Mouse (Mus musculus) lung, embryonic 14.5 days (tissue): ENCODE measurements around the gene Babam1. TPM values are rescaled to one million over a fixed set of nuclear protein-coding genes. Genes with fewer than 3 reads are reported as not detected.

Source experiments
- ATAC-seq: fragments of 200-750 bp; cut with Nextera tagmentation; 2 replicates; pipeline ENCODE4 v1.8.0; 2017; ENCODE audit warnings: mild to moderate bottlenecking, moderate TSS enrichment, moderate library complexity; ENCODE audit not compliant: insufficient read depth
- DNase-seq: peaks from one replicate; pipeline ENCODE4 v3.0.0-alpha.2; 2015
- H3K27ac ChIP-seq: fragments of 300-500 bp; sonication (generic); 2 replicates; pipeline ENCODE4 v1.5.1; 2014; ENCODE audit warnings: low read depth, mild to moderate bottlenecking, moderate library complexity
- H3K27me3 ChIP-seq: fragments of 300-500 bp; sonication (generic); 2 replicates; pipeline ENCODE4 v1.6.1; 2014; ENCODE audit warnings: low read length, control low read depth; ENCODE audit not compliant: insufficient read depth
- H3K36me3 ChIP-seq: fragments of 300-500 bp; sonication (generic); 2 replicates; pipeline ENCODE4 v1.6.1; 2014; ENCODE audit warnings: control low read depth; ENCODE audit not compliant: insufficient read depth
- H3K4me1 ChIP-seq: fragments of 300-500 bp; sonication (generic); 2 replicates; pipeline ENCODE4 v1.6.1; 2014; ENCODE audit warnings: antibody characterized with exemption, control low read depth; ENCODE audit not compliant: insufficient read depth
- H3K4me2 ChIP-seq: fragments of 300-500 bp; sonication (generic); 2 replicates; pipeline ENCODE4 v1.6.1; 2014; ENCODE audit warnings: mild to moderate bottlenecking
- H3K4me3 ChIP-seq: fragments of 300-500 bp; sonication (generic); 2 replicates; pipeline ENCODE4 v1.5.1; 2014; ENCODE audit warnings: low read depth, low read length
- H3K9ac ChIP-seq: fragments of 300-500 bp; sonication (generic); 2 replicates; pipeline ENCODE4 v1.6.1; 2014
- H3K9me3 ChIP-seq: fragments of 300-500 bp; sonication (generic); 2 replicates; pipeline ENCODE4 v1.6.1; 2016; ENCODE audit warnings: low read depth, low read length, control low read depth
- CTCF ChIP-seq: IDR thresholded peaks from 2 replicates; pipeline ENCODE4 v1.5.1; 2016; ENCODE audit warnings: antibody characterized with exemption, low read depth
- WGBS: fragments of 180-500 bp; shearing (Covaris S2); extraction: QIAGEN DNeasy Blood & Tissue Kit; methylation state at CpG from one replicate; pipeline ENCODE4 v1.1.7; 2014; 5-methylcytosine and 5-hydroxymethylcytosine counted together
- polyA plus RNA-seq: library from polyadenylated mRNA; unstranded; fragments of >200 nt; fragmentation: Nextera tagmentation; extraction: Ambion mirVana; gene quantifications from 2 replicates; pipeline ENCODE4 v1.2.1, GENCODE M21; 2014

Gene Babam1
- 108 and 114 TPM in 2 replicates for polyA plus RNA-seq

- H3K4me2 ChIP-seq = peak within 1 kb of the TSS; percentile 93
- peak; percentile 97 for DNase-seq
- peaks cover 7% of the 10 kb centered on the region for H3K4me1 ChIP-seq
- no peak for TF ChIP-seq CTCF
- H3K36me3 ChIP-seq = peaks cover 11% of the 10 kb centered on the region
- no peaks in the 10 kb centered on the region for H3K27me3 ChIP-seq
- peak; percentile 98 for ATAC-seq
- peak within 1 kb of the TSS; percentile 76 for H3K9ac ChIP-seq
- WGBS = under 1% methylated on average over 34 of the region's 34 CpGs
- peak within 1 kb of the TSS; percentile 86 for H3K27ac ChIP-seq
- peak within 1 kb of the TSS; percentile 81 for H3K4me3 ChIP-seq
- no peaks in the 10 kb centered on the region for H3K9me3 ChIP-seq
Measured at GRCm38 (mm10) chr8:71396639-71397305, at the start of gene Babam1. TSS of gene Babam1 (plus strand) at chr8:71396861.

GRCm38 (mm10) chr8:71351117-71351516 lies 45.5 kb upstream of the Babam1 start:
- Histone ChIP-seq H3K9me3 (no peaks in the 10 kb centered on the region), H3K4me2 (no peak overlapping the region), H3K9ac (no peak overlapping the region), H3K36me3 (peaks cover 93% of the 10 kb centered on the region), H3K27ac (no peak overlapping the region), H3K4me1 (no peaks in the 10 kb centered on the region), H3K27me3 (no peaks in the 10 kb centered on the region), H3K4me3 (no peak overlapping the region)
- no peak for DNase-seq
- no peak for ATAC-seq
- no peak for TF ChIP-seq CTCF
- WGBS = 74% methylated on average over 3 of the region's 3 CpGs

DNA sequence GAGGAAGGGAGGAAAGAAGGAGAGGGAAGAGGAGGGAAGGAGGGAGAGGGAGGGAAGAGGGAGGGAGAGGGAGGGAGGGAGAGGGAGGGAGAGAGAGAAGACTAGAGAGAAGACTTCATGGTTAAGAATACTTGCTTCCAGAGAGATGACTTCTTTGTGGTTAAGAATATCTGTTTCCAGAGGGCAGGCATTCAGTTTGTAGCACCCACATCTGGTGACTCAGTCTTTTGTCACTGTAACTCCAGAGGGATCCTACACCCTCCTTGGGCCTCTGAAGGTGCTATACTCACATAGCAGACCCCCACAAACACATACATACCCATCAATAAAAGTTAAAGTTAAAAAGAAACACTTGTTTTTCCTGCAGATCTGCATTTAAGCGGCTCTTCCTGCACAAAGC lies 45.1 kb upstream of the Babam1 start:
- Histone ChIP-seq H3K4me1 (no peaks in the 10 kb centered on the region), H3K4me2 (no peak overlapping the region), H3K27ac (no peak overlapping the region), H3K4me3 (no peak overlapping the region), H3K27me3 (no peaks in the 10 kb centered on the region), H3K36me3 (peaks cover 93% of the 10 kb centered on the region), H3K9me3 (no peaks in the 10 kb centered on the region), H3K9ac (no peak overlapping the region)
- TF ChIP-seq CTCF = no peak
- ATAC-seq (no peak), DNase-seq (no peak)
- 96% methylated on average over 1 of the region's 1 CpGs for WGBS

DNA sequence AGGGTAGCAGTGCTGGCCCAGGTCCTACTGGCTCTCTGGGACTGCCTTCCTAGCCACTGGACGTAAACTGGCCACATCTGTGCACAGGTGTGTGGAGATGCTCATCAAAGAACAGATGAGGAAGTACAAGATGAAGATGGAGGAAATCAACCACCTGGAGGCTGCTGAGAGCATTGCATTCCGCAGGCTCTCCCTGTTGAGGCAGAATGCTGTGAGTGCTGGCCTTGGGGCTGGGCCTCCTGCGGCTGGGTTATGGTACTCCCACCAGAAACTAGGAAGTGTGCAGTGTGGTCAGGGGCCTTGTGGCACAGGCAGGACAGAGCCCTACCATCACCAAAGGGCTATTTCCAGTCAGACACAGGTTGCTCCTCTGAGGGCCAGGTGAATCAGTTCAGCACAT lies 38.6 kb upstream of the Babam1 start:
- H3K9ac ChIP-seq = no peak overlapping the region
- 78% methylated on average over 3 of the region's 3 CpGs for WGBS
- H3K36me3 ChIP-seq = peaks cover 62% of the 10 kb centered on the region

DNA sequence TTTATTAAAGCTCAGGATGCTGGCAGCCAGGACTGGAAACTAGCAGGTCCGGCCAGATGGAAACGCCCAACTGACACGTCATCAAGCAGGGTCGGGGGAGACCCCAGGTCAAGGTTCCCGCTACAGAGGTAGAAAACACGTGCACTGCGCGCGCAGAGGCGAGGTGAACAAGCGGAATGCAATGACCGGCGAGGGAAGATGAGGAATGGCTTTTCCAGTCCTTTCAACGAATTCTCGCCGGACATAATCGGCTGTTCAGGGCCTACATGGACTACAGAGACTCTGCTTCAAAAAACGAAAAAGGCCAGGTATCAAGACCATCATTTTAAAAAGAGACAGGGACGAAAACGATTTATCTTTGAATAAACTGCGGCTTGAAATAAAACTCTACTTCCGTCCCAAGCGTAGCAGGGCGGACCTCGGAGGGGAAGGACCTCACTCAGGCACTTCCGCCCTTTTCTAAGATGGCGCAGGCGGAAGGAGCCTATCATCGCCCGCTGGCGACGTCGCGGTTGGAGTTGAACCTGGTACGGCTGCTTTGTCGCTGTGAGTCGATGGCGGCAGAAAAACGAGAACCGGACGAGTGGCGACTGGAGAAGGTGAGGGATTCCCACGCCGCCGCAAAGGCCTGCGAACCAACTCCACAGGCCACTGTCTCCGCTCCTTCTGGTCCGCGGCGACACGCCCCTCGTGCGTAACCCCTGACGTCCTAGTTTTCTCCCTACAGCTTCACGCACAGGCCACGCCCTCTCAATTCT lies 29.7 kb upstream of the Babam1 start, which contains the start of gene Use1:
TSS of gene Use1 (plus strand) at position 78 of the 758 bp plus-strand sequence.
- peak within 1 kb of the TSS; percentile 64 for H3K4me2 ChIP-seq
- H3K9me3 ChIP-seq = no peaks in the 10 kb centered on the region
- TF ChIP-seq CTCF = no peak
- peak within 1 kb of the TSS; percentile 58 for H3K4me3 ChIP-seq
- H3K4me1 ChIP-seq = 0 out of 2 replicates have a peak, but pooled peaks cover 4% of the 10 kb centered on the region
- DNase-seq (peak; percentile 98), ATAC-seq (peak; percentile 76)
- peak within 1 kb of the TSS; percentile 93 for H3K27ac ChIP-seq
- no peaks in the 10 kb centered on the region for H3K27me3 ChIP-seq
- under 1% methylated on average over 56 of the region's 56 CpGs for WGBS
- peak within 1 kb of the TSS; percentile 63 for H3K9ac ChIP-seq
- peaks cover 18% of the 10 kb centered on the region for H3K36me3 ChIP-seq

More for the DNA sequence above, 38.6 kb upstream of the Babam1 start:
- no peak for DNase-seq
- H3K27me3 ChIP-seq = no peaks in the 10 kb centered on the region
- H3K4me1 ChIP-seq = no peaks in the 10 kb centered on the region
- ATAC-seq = no peak
- TF ChIP-seq CTCF = 0 out of 2 replicates have a peak, but pooled peaks have one; percentile 1
- no peak overlapping the region for H3K4me2 ChIP-seq
- H3K9me3 ChIP-seq = no peaks in the 10 kb centered on the region
- H3K27ac ChIP-seq = no peak overlapping the region
- no peak overlapping the region for H3K4me3 ChIP-seq

DNA sequence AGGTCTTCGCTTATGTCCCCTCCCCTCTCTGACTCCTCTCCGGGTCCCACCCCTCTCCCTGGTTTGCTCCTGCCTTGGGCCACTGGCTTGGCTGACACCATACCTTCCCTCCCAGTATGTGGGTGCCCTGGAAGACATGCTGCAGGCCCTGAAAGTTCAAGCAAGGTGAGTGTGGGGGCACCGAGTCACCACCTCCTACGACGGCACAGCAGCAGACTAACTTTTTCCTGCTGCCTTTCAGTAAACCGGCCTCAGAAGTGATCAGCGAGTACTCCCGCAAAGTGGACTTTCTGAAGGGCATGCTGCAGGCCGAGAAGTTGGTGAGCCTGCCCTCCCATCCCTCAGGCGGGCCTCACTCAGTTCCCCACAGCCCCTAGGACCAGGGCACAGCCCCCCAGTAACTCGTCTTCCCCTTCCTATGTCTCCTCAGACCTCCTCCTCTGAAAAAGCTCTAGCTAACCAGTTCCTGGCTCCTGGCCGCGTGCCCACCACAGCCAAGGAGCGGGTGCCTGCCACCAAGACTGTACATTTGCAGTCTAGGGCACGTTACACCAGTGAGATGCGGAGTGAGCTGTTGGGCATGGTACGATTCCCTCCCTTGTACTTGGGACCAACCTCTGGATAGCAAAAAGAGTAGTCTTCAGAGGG lies 29.0 kb upstream of the Babam1 start:
- Histone ChIP-seq H3K4me1 (0 out of 2 replicates have a peak, but pooled peaks cover 4% of the 10 kb centered on the region), H3K9ac (peak overlapping the region; percentile 63), H3K4me3 (peak overlapping the region; percentile 58), H3K27me3 (no peaks in the 10 kb centered on the region), H3K27ac (peak overlapping the region; percentile 78), H3K4me2 (peak overlapping the region; percentile 64), H3K36me3 (peaks cover 22% of the 10 kb centered on the region), H3K9me3 (no peaks in the 10 kb centered on the region)
- DNase-seq (no peak), ATAC-seq (peak; percentile 81; the same call in 1 of the 2 replicates)
- WGBS = 36% methylated on average over 17 of the region's 17 CpGs
- no peak for TF ChIP-seq CTCF
